Mouse (Mus musculus) forelimb bud, embryonic 11.5 days (tissue): ENCODE measurements at regions not wholly inside any gene's neighbourhood (a gene's known extent, or its start where the extent isn't known, plus 50 kb on each side); places are given as distances from the start of the nearest gene placed in this dataset.
A peak's percentile ranks its signal among the peaks of the same experiment; 100 is the strongest.

ENCODE experiments used
- DNase-seq: peaks from one replicate; pipeline ENCODE4 v3.0.0-alpha.2; 2012; ENCODE audit warnings: low read depth, low spot score

DNA sequence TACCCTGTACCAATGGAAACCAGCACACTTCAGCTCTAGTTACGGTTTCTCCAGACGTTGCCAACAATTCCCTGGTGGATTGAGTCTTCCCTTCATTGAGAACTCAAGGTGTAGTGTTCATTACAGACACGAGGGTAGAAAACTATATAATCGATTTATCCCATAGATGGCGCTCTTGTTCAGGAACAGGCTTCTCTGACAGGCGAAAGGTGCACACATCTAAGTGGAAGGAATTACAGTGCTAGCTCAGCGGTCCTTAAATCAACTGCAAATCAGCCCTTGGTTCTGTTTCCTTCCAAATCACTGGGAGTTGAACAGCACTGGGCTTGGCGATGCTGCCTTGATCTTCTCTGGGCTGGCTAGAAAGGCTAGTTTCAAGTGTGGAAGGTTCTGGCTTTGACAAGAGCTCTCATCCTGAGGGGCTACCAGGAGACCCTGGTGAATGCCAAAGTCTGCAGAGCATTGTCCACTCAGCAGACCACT, 161.1 kb downstream of the March11 start:
- peak; percentile 86 for DNase-seq

DNA sequence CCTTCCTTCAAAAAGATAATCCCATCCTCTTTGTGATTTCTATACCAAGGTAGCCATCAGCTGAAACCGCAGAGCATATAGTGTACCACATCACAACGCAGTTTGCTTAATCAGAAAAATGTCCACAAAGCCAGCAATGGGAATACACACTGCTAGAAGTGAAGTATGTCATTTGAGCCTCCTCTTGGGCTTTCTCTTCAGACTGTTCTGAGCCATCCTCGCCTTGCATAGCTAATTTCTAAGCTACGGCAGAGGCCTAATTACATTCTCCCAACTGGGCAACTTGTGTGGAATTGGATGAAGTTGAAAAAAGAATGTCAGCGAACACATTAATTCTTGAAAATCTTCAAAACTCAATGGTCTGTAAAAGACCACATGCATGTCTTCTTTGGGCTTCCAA, 178.5 kb downstream of the March11 start:
- DNase-seq = no peak
